Mouse (Mus musculus): ENCODE results near the gene Unc93b1.
"Not testable (repeated sequence)": the region's sequence is repeated elsewhere in the genome, so short reads cannot be mapped to it uniquely, and the experiment has no call there.

Gene Unc93b1

GRCm38 (mm10) chr19:3948546-3948945, 13.6 kb downstream of the Unc93b1 start:
- DNase-seq, result no peak

- DNase-seq, result no peak
Measured at GRCm38 (mm10) chr19:3950331-3950730, 15.3 kb downstream of the Unc93b1 start.

- no peak for DNase-seq
Measured at GRCm38 (mm10) chr19:3951461-3951860, 16.5 kb downstream of the Unc93b1 start.

GRCm38 (mm10) chr19:3952099-3952498, 17.1 kb downstream of the Unc93b1 start:
- DNase-seq, result no peak

- DNase-seq, result no peak
Measured at GRCm38 (mm10) chr19:3955033-3955432, 20.0 kb downstream of the Unc93b1 start.

- no peak for DNase-seq
Measured at GRCm38 (mm10) chr19:3955804-3956203, 20.8 kb downstream of the Unc93b1 start.

- DNase-seq, result not testable (repeated sequence)
Measured at GRCm38 (mm10) chr19:3957296-3958036, 22.5 kb downstream of the Unc93b1 start.

GRCm38 (mm10) chr19:3958470-3958869, 23.5 kb downstream of the Unc93b1 start, which contains the start of gene Aldh3b3:
Aldh3b3 (plus strand) TSS chr19:3958645.
- DNase-seq, result no peak

- no peak for DNase-seq
Measured at GRCm38 (mm10) chr19:3959030-3959429, 24.0 kb downstream of the Unc93b1 start.

GRCm38 (mm10) chr19:3960211-3960610, 25.2 kb downstream of the Unc93b1 start:
- DNase-seq, result no peak

- DNase-seq, result not testable (repeated sequence)
Measured at GRCm38 (mm10) chr19:3961805-3962204, 26.8 kb downstream of the Unc93b1 start.

GRCm38 (mm10) chr19:3962469-3962868, 27.5 kb downstream of the Unc93b1 start:
- DNase-seq, result no peak

- no peak for DNase-seq
Measured at GRCm38 (mm10) chr19:3964030-3964429, 29.0 kb downstream of the Unc93b1 start.

GRCm38 (mm10) chr19:3966330-3967075, 31.5 kb downstream of the Unc93b1 start:
- DNase-seq, result no peak

GRCm38 (mm10) chr19:3967258-3967657, 32.3 kb downstream of the Unc93b1 start:
- no peak for DNase-seq

GRCm38 (mm10) chr19:3972229-3972628, 37.2 kb downstream of the Unc93b1 start, which contains the start of gene Aldh3b2:
Aldh3b2 (plus strand) TSS chr19:3972328.
- DNase-seq, result no peak

- not testable (repeated sequence) for DNase-seq
Measured at GRCm38 (mm10) chr19:3974608-3975007, 39.6 kb downstream of the Unc93b1 start.

- DNase-seq, result no peak
Measured at GRCm38 (mm10) chr19:3975866-3976265, 40.9 kb downstream of the Unc93b1 start.

GRCm38 (mm10) chr19:3980309-3980708, 45.3 kb downstream of the Unc93b1 start:
- peak in 1 of 2 experiments; percentile 52 for DNase-seq

- no peak for DNase-seq
Measured at GRCm38 (mm10) chr19:3980917-3981316, 45.9 kb downstream of the Unc93b1 start.

- no peak for DNase-seq
Measured at GRCm38 (mm10) chr19:3983527-3984200, 48.7 kb downstream of the Unc93b1 start.

- no peak for DNase-seq
Measured at GRCm38 (mm10) chr19:3985261-3985681, 50.3 kb downstream of the Unc93b1 start.

- DNase-seq, result no peak
Measured at GRCm38 (mm10) chr19:3986334-3986733, 51.3 kb downstream of the Unc93b1 start, which contains the start of gene Acy3. Acy3 (plus strand) TSS chr19:3986570.

Measured in thymus, adult 18-20 months (tissue).